Mouse (Mus musculus) CH12.LX (cell line): ENCODE results near the gene Slc2a8. TPM values are rescaled to one million over a fixed set of nuclear protein-coding genes. Genes with fewer than 3 reads are reported as not detected.
A peak's percentile ranks its signal among the peaks of the same experiment; 100 is the strongest.

Experiments
- DNase-seq: peaks from one replicate; pipeline ENCODE4 v3.0.0-alpha.2; 2013; ENCODE audit errors: extremely low read depth
- H3K27ac ChIP-seq: 2 replicates; pipeline ENCODE4 v1.5.1; 2012; ENCODE audit warnings: low read depth, mild to moderate bottlenecking, control low read depth, moderate library complexity; ENCODE audit not compliant: insufficient read depth
- H3K27me3 ChIP-seq: replicated peaks from 2 replicates; pipeline ENCODE3; 2012; ENCODE audit warnings: inconsistent platforms
- H3K36me3 ChIP-seq, 2 experiments: replicated peaks in 1 of 2; 2 replicates each; pipeline versions ENCODE3 to v1.6.1; 2012; ENCODE audit warnings: inconsistent platforms in 1 of 2, low read length in 1 of 2, mild to moderate bottlenecking in 1 of 2, mixed read lengths in 1 of 2, moderate library complexity in 1 of 2; ENCODE audit not compliant: control insufficient read depth in 1 of 2, insufficient read depth in 1 of 2
- H3K4me1 ChIP-seq, 2 experiments: 2 replicates each; pipeline ENCODE4 v1.6.1; 2012; ENCODE audit warnings: inconsistent platforms in 1 of 2, moderate library complexity in 1 of 2; ENCODE audit not compliant: insufficient read depth in 2 of 2, control insufficient read depth in 1 of 2
- H3K4me2 ChIP-seq: 2 replicates; pipeline ENCODE4 v1.6.1; 2012; ENCODE audit warnings: low read depth, mild to moderate bottlenecking, control low read depth; ENCODE audit not compliant: poor library complexity, insufficient read depth, severe bottlenecking
- H3K4me3 ChIP-seq, 3 experiments: fragments of 150-350 bp in 1 of 3; sonication (generic) in 1 of 3; replicated peaks in 1 of 3; 2 replicates each; pipeline versions ENCODE3 to v1.5.1; 2011 to 2012; ENCODE audit warnings: low read depth in 2 of 3, low read length in 2 of 3, mild to moderate bottlenecking in 2 of 3, moderate library complexity in 2 of 3, control low read depth in 1 of 3, improper control_type of control experiment in 1 of 3, inconsistent platforms in 1 of 3, mixed read lengths in 1 of 3; ENCODE audit not compliant: poor library complexity in 1 of 3
- H3K79me2 ChIP-seq: replicated peaks from 2 replicates; pipeline ENCODE4 v1.6.1; 2012; ENCODE audit warnings: mild to moderate bottlenecking, moderate library complexity; ENCODE audit not compliant: control insufficient read depth, poor library complexity, insufficient read depth, severe bottlenecking; ENCODE audit errors: extremely low read depth
- H3K9ac ChIP-seq: 2 replicates; pipeline ENCODE4 v1.6.1; 2012; ENCODE audit warnings: low read depth, mild to moderate bottlenecking, control low read depth, moderate library complexity; ENCODE audit not compliant: insufficient read depth
- H3K9me3 ChIP-seq: replicated peaks from 2 replicates; pipeline ENCODE3; 2012; ENCODE audit warnings: low read length, inconsistent platforms, mixed read lengths
- BHLHE40 ChIP-seq: IDR thresholded peaks from 2 replicates; pipeline ENCODE4 v1.6.1; 2011; ENCODE audit warnings: mild to moderate bottlenecking, low read depth, low read length, improper control_type of control experiment
- CHD1 ChIP-seq: IDR thresholded peaks from 2 replicates; pipeline ENCODE4 v1.6.1; 2012; ENCODE audit warnings: low read depth, low read length, improper control_type of control experiment, inconsistent platforms
- CHD2 ChIP-seq: IDR thresholded peaks from 2 replicates; pipeline ENCODE4 v1.6.1; 2011; ENCODE audit warnings: low read length, improper control_type of control experiment
- CTCF ChIP-seq, 2 experiments: IDR thresholded peaks in 1 of 2; conservative IDR thresholded peaks in 1 of 2; 2 replicates each; pipeline ENCODE4 v1.5.1; 2011 to 2012; ENCODE audit warnings: low read depth in 2 of 2, low read length in 2 of 2, improper control_type of control experiment in 1 of 2, inconsistent platforms in 1 of 2, mild to moderate bottlenecking in 1 of 2, moderate library complexity in 1 of 2
- E2F4 ChIP-seq: IDR thresholded peaks from 2 replicates; pipeline ENCODE4 v1.6.1; 2011; ENCODE audit warnings: low read depth, low read length, improper control_type of control experiment; ENCODE audit not compliant: insufficient replicate concordance
- ELF1 ChIP-seq: IDR thresholded peaks from 2 replicates; pipeline ENCODE4 v1.6.1; 2014; ENCODE audit warnings: low read depth, mild to moderate bottlenecking, inconsistent platforms, low read length, improper control_type of control experiment
- EP300 ChIP-seq: IDR thresholded peaks from 2 replicates; pipeline ENCODE4 v1.6.1; 2011; ENCODE audit warnings: low read length, improper control_type of control experiment
- ETS1 ChIP-seq: conservative IDR thresholded peaks from 2 replicates; pipeline ENCODE4 v1.6.1; 2012; ENCODE audit warnings: low read depth, mild to moderate bottlenecking, inconsistent platforms, low read length, improper control_type of control experiment, moderate library complexity
- GABPA ChIP-seq: IDR thresholded peaks from 2 replicates; pipeline ENCODE4 v1.6.1; 2012; ENCODE audit warnings: low read depth, low read length, improper control_type of control experiment, inconsistent platforms; ENCODE audit not compliant: insufficient replicate concordance
- HCFC1 ChIP-seq: IDR thresholded peaks from 2 replicates; pipeline ENCODE4 v1.6.1; 2012; ENCODE audit warnings: low read depth, mild to moderate bottlenecking, inconsistent platforms, low read length, improper control_type of control experiment
- IRF4 ChIP-seq: IDR thresholded peaks from 2 replicates; pipeline ENCODE4 v1.6.1; 2014; ENCODE audit warnings: low read depth, mild to moderate bottlenecking, inconsistent platforms, low read length, improper control_type of control experiment
- JUN ChIP-seq: IDR thresholded peaks from 2 replicates; pipeline ENCODE4 v1.6.1; 2011; ENCODE audit warnings: low read depth, mild to moderate bottlenecking, low read length, improper control_type of control experiment, moderate library complexity; ENCODE audit not compliant: insufficient read depth
- JUND ChIP-seq: conservative IDR thresholded peaks from 2 replicates; pipeline ENCODE4 v1.6.1; 2011; ENCODE audit warnings: low read depth, low read length, improper control_type of control experiment
- KAT2A ChIP-seq: IDR thresholded peaks from 2 replicates; pipeline ENCODE4 v1.6.1; 2012; ENCODE audit warnings: low read length, improper control_type of control experiment, inconsistent platforms; ENCODE audit not compliant: insufficient replicate concordance
- MAFK ChIP-seq: IDR thresholded peaks from 2 replicates; pipeline ENCODE4 v1.6.1; 2011; ENCODE audit warnings: low read length, improper control_type of control experiment; ENCODE audit not compliant: insufficient replicate concordance
- MAX ChIP-seq: IDR thresholded peaks from 2 replicates; pipeline ENCODE4 v1.6.1; 2011; ENCODE audit warnings: low read length, improper control_type of control experiment
- MAZ ChIP-seq: IDR thresholded peaks from 2 replicates; pipeline ENCODE4 v1.6.1; 2012; ENCODE audit warnings: low read depth, mild to moderate bottlenecking, inconsistent platforms, low read length, improper control_type of control experiment, moderate library complexity
- MEF2A ChIP-seq: IDR thresholded peaks from 2 replicates; pipeline ENCODE4 v1.6.1; 2014; ENCODE audit warnings: low read depth, mild to moderate bottlenecking, inconsistent platforms, low read length, improper control_type of control experiment, borderline replicate concordance
- MXI1 ChIP-seq: IDR thresholded peaks from 2 replicates; pipeline ENCODE4 v1.6.1; 2011; ENCODE audit warnings: mild to moderate bottlenecking, low read depth, low read length, improper control_type of control experiment
- MYC ChIP-seq: IDR thresholded peaks from 2 replicates; pipeline ENCODE4 v1.6.1; 2011; ENCODE audit warnings: low read depth, mild to moderate bottlenecking, improper control_type of control experiment, low read length
- NELFE ChIP-seq: IDR thresholded peaks from 2 replicates; pipeline ENCODE4 v1.6.1; 2011; ENCODE audit warnings: low read depth, low read length, improper control_type of control experiment
- NRF1 ChIP-seq: IDR thresholded peaks from 2 replicates; pipeline ENCODE4 v1.6.1; 2014; ENCODE audit warnings: low read depth, mild to moderate bottlenecking, inconsistent platforms, low read length, improper control_type of control experiment, moderate library complexity
- PAX5 ChIP-seq: IDR thresholded peaks from 2 replicates; pipeline ENCODE4 v1.6.1; 2012; ENCODE audit warnings: low read length, inconsistent platforms, mixed read lengths
- POLR2A ChIP-seq: IDR thresholded peaks from 2 replicates; pipeline ENCODE4 v1.6.1; 2011; ENCODE audit warnings: low read depth, mild to moderate bottlenecking, improper control_type of control experiment, low read length
- POLR2AphosphoS2 ChIP-seq: IDR thresholded peaks from 2 replicates; pipeline ENCODE4 v1.6.1; 2011; ENCODE audit warnings: low read depth, low read length, improper control_type of control experiment
- RAD21 ChIP-seq: IDR thresholded peaks from 2 replicates; pipeline ENCODE4 v1.6.1; 2011; ENCODE audit warnings: low read depth, mild to moderate bottlenecking, low read length, improper control_type of control experiment, moderate library complexity
- RCOR1 ChIP-seq: conservative IDR thresholded peaks from 2 replicates; pipeline ENCODE4 v1.6.1; 2012; ENCODE audit warnings: low read depth, mild to moderate bottlenecking, inconsistent platforms, low read length, improper control_type of control experiment
- SIN3A ChIP-seq: IDR thresholded peaks from 2 replicates; pipeline ENCODE4 v1.6.1; 2012; ENCODE audit warnings: low read length, improper control_type of control experiment, inconsistent platforms
- SMC3 ChIP-seq: IDR thresholded peaks from 2 replicates; pipeline ENCODE4 v1.6.1; 2011; ENCODE audit warnings: low read depth, low read length, improper control_type of control experiment
- TBP ChIP-seq: conservative IDR thresholded peaks from 2 replicates; pipeline ENCODE4 v1.6.1; 2011; ENCODE audit warnings: low read depth, low read length, improper control_type of control experiment
- TCF12 ChIP-seq: IDR thresholded peaks from 2 replicates; pipeline ENCODE4 v1.6.1; 2014; ENCODE audit warnings: low read depth, mild to moderate bottlenecking, inconsistent platforms, low read length, improper control_type of control experiment
- UBTF ChIP-seq: IDR thresholded peaks from 2 replicates; pipeline ENCODE4 v1.6.1; 2012; ENCODE audit warnings: low read depth, mild to moderate bottlenecking, inconsistent platforms, low read length, improper control_type of control experiment, moderate library complexity
- USF1 ChIP-seq: IDR thresholded peaks from 2 replicates; pipeline ENCODE4 v1.6.1; 2014; ENCODE audit warnings: low read depth, mild to moderate bottlenecking, inconsistent platforms, low read length, improper control_type of control experiment
- USF2 ChIP-seq: conservative IDR thresholded peaks from 2 replicates; pipeline ENCODE4 v1.6.1; 2011; ENCODE audit warnings: low read depth, low read length, improper control_type of control experiment
- ZC3H11A ChIP-seq: IDR thresholded peaks from 2 replicates; pipeline ENCODE4 v1.6.1; 2012; ENCODE audit warnings: low read depth, mild to moderate bottlenecking, inconsistent platforms, low read length, improper control_type of control experiment
- ZKSCAN1 ChIP-seq: IDR thresholded peaks from 2 replicates; pipeline ENCODE4 v1.6.1; 2012; ENCODE audit warnings: low read depth, inconsistent platforms, low read length, improper control_type of control experiment, borderline replicate concordance
- ZMIZ1 ChIP-seq: IDR thresholded peaks from 2 replicates; pipeline ENCODE4 v1.6.1; 2012; ENCODE audit warnings: low read depth, mild to moderate bottlenecking, inconsistent platforms, low read length, improper control_type of control experiment
- ZNF384 ChIP-seq: IDR thresholded peaks from 2 replicates; pipeline ENCODE4 v1.6.1; 2012; ENCODE audit warnings: low read depth, low read length, improper control_type of control experiment, inconsistent platforms
- dilution Hi-C: fragments of 300-500 bp; cut with MboI; formaldehyde crosslinking; loops from 2 replicates; pipeline ENCODE4 v1.14.3; 2020; ENCODE audit warnings: low sequenced_read_pairs; ENCODE audit not compliant: extremely low pct_unique_long_range_greater_than_20kb, extremely low pct_ligation_motif_present
- in situ Hi-C: fragments of 300-500 bp; cut with MboI; formaldehyde crosslinking; loops from 3 replicates; pipeline ENCODE4 v1.14.3; 2019; ENCODE audit warnings: low sequenced_read_pairs, low pct_ligation_motif_present, low pct_unique_long_range_greater_than_20kb, mixed read lengths
- polyA plus RNA-seq: library from polyadenylated mRNA; unstranded; fragments of >175 nt; gene quantifications from 2 replicates; pipeline ENCODE4 v1.2.1, GENCODE M21; 2012; ENCODE audit warnings: low read depth; ENCODE audit not compliant: insufficient read length
- total RNA-seq, 2 experiments: library from RNA; depleted of rRNA; stranded (reverse); fragments of 300-350 nt in 1 of 2; fragments of >200 nt in 1 of 2; gene quantifications; 2 replicates each; pipeline ENCODE4 v1.2.3; 2012 to 2014

Gene Slc2a8
- total and polyA plus RNA-seq, 3 experiments = 1.1 to 5.6 (median 1.3) TPM

- Histone ChIP-seq H3K27ac (peak overlapping the region; percentile 36; the same call in 1 of the 2 replicates), H3K4me3 (peak overlapping the region in 1 of 3 experiments; percentile 93), H3K9me3 (no peaks in the 10 kb centered on the region), H3K27me3 (no peaks in the 10 kb centered on the region), H3K4me1 (peaks cover 8 to 46% of the 10 kb centered on the region in 2 experiments), H3K79me2 (peaks cover 34% of the 10 kb centered on the region), H3K4me2 (peak overlapping the region; percentile 78), H3K9ac (peak overlapping the region; percentile 9; the same call in 1 of the 2 replicates), H3K36me3 (peaks cover 27 to 45% of the 10 kb centered on the region in 2 experiments)
- dilution Hi-C loops (no loop called here), in situ Hi-C loops (no loop called here)
- DNase-seq = peak; percentile 54
- no peak; the same call in 1 of the 2 replicates for TF ChIP-seq ETS1
- no peak for TF ChIP-seq MAFK
- TF ChIP-seq MEF2A = no peak
- no peak for TF ChIP-seq IRF4
- TF ChIP-seq HCFC1 = no peak
- TF ChIP-seq SMC3 = 0 out of 2 replicates have a peak, but pooled peaks have one; percentile 1
- no peak for TF ChIP-seq RAD21
- no peak; the same call in 1 of the 2 replicates for TF ChIP-seq CHD2
- TF ChIP-seq POLR2AphosphoS2 = peak; percentile 71
- no peak for TF ChIP-seq UBTF
- peak; percentile 40 for TF ChIP-seq ZMIZ1
- peak; percentile 62 for TF ChIP-seq POLR2A
- peak; percentile 91 for TF ChIP-seq ZNF384
- TF ChIP-seq MAX = no peak
- TF ChIP-seq USF2 = no peak; the same call in 1 of the 2 replicates
- TF ChIP-seq JUN = no peak
- no peak for TF ChIP-seq ZKSCAN1
- TF ChIP-seq GABPA = no peak
- TF ChIP-seq KAT2A = no peak
- no peak for TF ChIP-seq NRF1
- no peak for TF ChIP-seq E2F4
- no peak for TF ChIP-seq MXI1
- TF ChIP-seq BHLHE40 = peak; percentile 26; the same call in 1 of the 2 replicates
- peak; percentile 36; the same call in 1 of the 2 replicates for TF ChIP-seq MYC
- TF ChIP-seq EP300 = 0 out of 2 replicates have a peak, but pooled peaks have one; percentile 5
- TF ChIP-seq ZC3H11A = no peak
- TF ChIP-seq CHD1 = 0 out of 2 replicates have a peak, but pooled peaks have one; percentile 40
- no peak for TF ChIP-seq ELF1
- TF ChIP-seq SIN3A = peak; percentile 8; the same call in 1 of the 2 replicates
- TF ChIP-seq USF1 = no peak
- TF ChIP-seq MAZ = no peak
- TF ChIP-seq JUND = no peak
- no peak for TF ChIP-seq TCF12
- 0 out of 2 replicates have a peak, but pooled peaks have one; percentile 25 for TF ChIP-seq NELFE
- TF ChIP-seq RCOR1 = no peak
- TF ChIP-seq PAX5 = no peak
- no peak for TF ChIP-seq TBP
- no peak for TF ChIP-seq CTCF (conservative IDR thresholded peaks at IDR 0.05 in 1 of 2, IDR thresholded peaks at IDR 0.05 in 1 of 2; ENCODE audit: low read depth in 2 of 2, low read length in 2 of 2)
Measured at GRCm38 (mm10) chr2:32964659-32965457, 17.0 kb downstream of the Slc2a8 start.
